Mouse (Mus musculus) fat pad, adult 2 months (tissue): ENCODE data around the gene Fam183b.
A peak's percentile ranks its signal among the peaks of the same experiment; 100 is the strongest.
"Not testable (repeated sequence)": the region's sequence is repeated elsewhere in the genome, so short reads cannot be mapped to it uniquely, and the experiment has no call there.

Experiments
- DNase-seq: peaks from one replicate; pipeline ENCODE4 v3.0.0-alpha.2; 2011; ENCODE audit warnings: low read depth, low spot score; ENCODE audit errors: extremely low read depth

The Fam183b gene

GRCm38 (mm10) chr11:58801558-58802228 is at the start of gene Fam183b:
Fam183b (minus strand) TSS chr11:58801960.
- no peak for DNase-seq

GRCm38 (mm10) chr11:58849731-58850130 is 48.0 kb upstream of the Fam183b start:
- no peak for DNase-seq

- DNase-seq: no peak
Observed at GRCm38 (mm10) chr11:58847636-58848035, 45.9 kb upstream of the Fam183b start.

GRCm38 (mm10) chr11:58846919-58847461 is 45.2 kb upstream of the Fam183b start, which contains the start of gene Gm12258:
Gm12258 (plus strand) TSS chr11:58847158.
- peak; percentile 83 for DNase-seq

GRCm38 (mm10) chr11:58838951-58839350 is 37.2 kb upstream of the Fam183b start, which contains the start of gene Olfr311:
Olfr311 (plus strand) TSS chr11:58839251.
- not testable (repeated sequence) for DNase-seq

GRCm38 (mm10) chr11:58832541-58832940 is 30.8 kb upstream of the Fam183b start:
- not testable (repeated sequence) for DNase-seq

GRCm38 (mm10) chr11:58829764-58830163 is 28.0 kb upstream of the Fam183b start:
- no peak for DNase-seq

GRCm38 (mm10) chr11:58828937-58829336 is 27.2 kb upstream of the Fam183b start, which contains the start of gene Olfr312:
Olfr312 (plus strand) TSS chr11:58829237.
- DNase-seq: not testable (repeated sequence)

GRCm38 (mm10) chr11:58815676-58816075 is 13.9 kb upstream of the Fam183b start:
- no peak for DNase-seq

- not testable (repeated sequence) for DNase-seq
Observed at GRCm38 (mm10) chr11:58814700-58815099, 12.9 kb upstream of the Fam183b start, which contains the start of gene Olfr313. Olfr313 (plus strand) TSS chr11:58815000.

GRCm38 (mm10) chr11:58812001-58812400 is 10.2 kb upstream of the Fam183b start:
- no peak for DNase-seq

- no peak for DNase-seq
Observed at GRCm38 (mm10) chr11:58804393-58804792, 2.6 kb upstream of the Fam183b start.

- no peak for DNase-seq
Observed at GRCm38 (mm10) chr11:58803871-58804270, 2.1 kb upstream of the Fam183b start.

- no peak for DNase-seq
Observed at GRCm38 (mm10) chr11:58799747-58800146, 2.0 kb downstream of the Fam183b start.

- no peak for DNase-seq
Observed at GRCm38 (mm10) chr11:58796850-58797249, 4.9 kb downstream of the Fam183b start.

- no peak for DNase-seq
Observed at GRCm38 (mm10) chr11:58795856-58796255, 5.9 kb downstream of the Fam183b start.

GRCm38 (mm10) chr11:58790646-58791045 is 11.1 kb downstream of the Fam183b start:
- DNase-seq: no peak

- DNase-seq: no peak
Observed at GRCm38 (mm10) chr11:58790053-58790452, 11.7 kb downstream of the Fam183b start.

GRCm38 (mm10) chr11:58789532-58789931 is 12.2 kb downstream of the Fam183b start:
- DNase-seq: no peak

- no peak for DNase-seq
Observed at GRCm38 (mm10) chr11:58788346-58788745, 13.4 kb downstream of the Fam183b start.

- no peak for DNase-seq
Observed at GRCm38 (mm10) chr11:58787651-58788050, 14.1 kb downstream of the Fam183b start.

GRCm38 (mm10) chr11:58784182-58784581 is 17.6 kb downstream of the Fam183b start:
- no peak for DNase-seq
